Mouse (Mus musculus): ENCODE results near the gene Gm10322.

Gm10322 gene

DNA sequence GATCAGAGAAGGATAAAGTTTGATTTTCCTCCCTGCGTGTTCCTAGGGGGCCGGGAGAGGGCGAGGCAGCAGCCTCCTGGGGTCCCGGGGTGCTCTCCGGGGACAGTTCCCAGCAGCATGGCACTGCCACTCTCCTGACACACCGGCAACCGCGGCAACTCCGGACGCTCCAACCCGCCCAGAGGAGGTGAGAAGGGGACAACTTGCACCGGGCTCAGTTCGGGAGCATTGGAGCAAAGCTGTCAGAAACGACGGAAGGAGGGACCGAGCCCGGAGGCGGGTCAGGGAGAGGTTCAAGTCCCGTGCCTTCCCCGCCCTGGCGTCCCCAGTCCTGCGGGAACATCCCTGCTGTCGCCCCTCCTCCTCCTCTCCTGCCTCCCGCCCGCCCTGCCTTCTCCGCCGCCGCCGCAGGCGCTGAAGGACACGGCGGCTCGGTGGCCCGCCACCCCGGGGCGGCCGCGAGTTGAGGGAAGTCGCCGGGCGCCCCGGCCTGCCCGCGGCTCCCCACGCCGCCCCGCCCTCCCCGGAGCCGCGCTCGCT is at the start of gene Gm10322:
TSS of gene Gm10322 (plus strand) at position 83 of the 540 bp plus-strand sequence.
- peak; percentile 78 to 84 for DNase-seq

GRCm38 (mm10) chr10:59566968-59567367 is 48.9 kb upstream of the Gm10322 start:
- no peak for DNase-seq

GRCm38 (mm10) chr10:59568665-59569480 is 47.0 kb upstream of the Gm10322 start:
- DNase-seq, result no peak

GRCm38 (mm10) chr10:59569481-59569869 is 46.4 kb upstream of the Gm10322 start:
- no peak for DNase-seq

- no peak for DNase-seq
These were observed 45.5 kb upstream of the Gm10322 start for GRCm38 (mm10) chr10:59570360-59570759.

GRCm38 (mm10) chr10:59570780-59571179 is 45.1 kb upstream of the Gm10322 start:
- no peak for DNase-seq

DNA sequence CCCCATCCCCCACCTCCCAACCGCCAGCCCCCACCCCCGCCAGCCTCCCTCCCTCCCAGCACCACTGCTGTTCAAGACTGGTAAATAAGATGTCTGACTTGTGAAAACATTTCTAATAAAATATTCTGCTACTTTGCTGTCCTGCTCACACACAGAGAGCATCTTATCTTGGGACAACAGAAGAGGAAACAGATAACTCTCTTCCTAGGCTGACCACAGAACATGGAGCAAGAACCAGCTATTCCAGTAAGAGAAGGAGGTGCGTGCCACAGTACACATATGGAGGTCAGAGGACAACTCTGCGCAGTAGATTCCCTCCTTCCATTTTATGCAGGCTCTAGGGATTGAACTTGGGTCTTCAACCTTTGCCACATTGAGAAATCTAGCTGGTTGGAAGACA is 44.6 kb upstream of the Gm10322 start:
- no peak for DNase-seq

GRCm38 (mm10) chr10:59571964-59572363 is 43.9 kb upstream of the Gm10322 start:
- DNase-seq, result peak in 1 of 2 experiments; percentile 37

DNA sequence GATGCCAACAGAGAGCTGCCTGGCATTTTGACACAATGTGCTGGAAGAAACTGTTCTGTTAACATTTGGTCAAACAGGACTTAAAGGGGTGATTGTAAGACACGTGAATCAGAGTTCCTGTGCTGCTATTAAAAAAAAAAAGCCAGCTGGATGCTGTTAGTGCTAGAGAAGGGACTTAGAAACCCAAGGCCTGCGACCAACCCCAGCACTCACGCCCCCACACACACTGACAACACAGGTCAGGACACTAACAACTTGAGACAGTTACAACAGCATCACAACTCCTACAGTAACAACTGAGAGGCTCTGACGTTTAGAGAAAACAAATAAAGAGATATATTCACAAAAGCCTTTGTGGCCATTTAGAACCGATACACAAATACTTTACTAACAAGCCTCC is 39.6 kb upstream of the Gm10322 start:
- no peak for DNase-seq

DNA sequence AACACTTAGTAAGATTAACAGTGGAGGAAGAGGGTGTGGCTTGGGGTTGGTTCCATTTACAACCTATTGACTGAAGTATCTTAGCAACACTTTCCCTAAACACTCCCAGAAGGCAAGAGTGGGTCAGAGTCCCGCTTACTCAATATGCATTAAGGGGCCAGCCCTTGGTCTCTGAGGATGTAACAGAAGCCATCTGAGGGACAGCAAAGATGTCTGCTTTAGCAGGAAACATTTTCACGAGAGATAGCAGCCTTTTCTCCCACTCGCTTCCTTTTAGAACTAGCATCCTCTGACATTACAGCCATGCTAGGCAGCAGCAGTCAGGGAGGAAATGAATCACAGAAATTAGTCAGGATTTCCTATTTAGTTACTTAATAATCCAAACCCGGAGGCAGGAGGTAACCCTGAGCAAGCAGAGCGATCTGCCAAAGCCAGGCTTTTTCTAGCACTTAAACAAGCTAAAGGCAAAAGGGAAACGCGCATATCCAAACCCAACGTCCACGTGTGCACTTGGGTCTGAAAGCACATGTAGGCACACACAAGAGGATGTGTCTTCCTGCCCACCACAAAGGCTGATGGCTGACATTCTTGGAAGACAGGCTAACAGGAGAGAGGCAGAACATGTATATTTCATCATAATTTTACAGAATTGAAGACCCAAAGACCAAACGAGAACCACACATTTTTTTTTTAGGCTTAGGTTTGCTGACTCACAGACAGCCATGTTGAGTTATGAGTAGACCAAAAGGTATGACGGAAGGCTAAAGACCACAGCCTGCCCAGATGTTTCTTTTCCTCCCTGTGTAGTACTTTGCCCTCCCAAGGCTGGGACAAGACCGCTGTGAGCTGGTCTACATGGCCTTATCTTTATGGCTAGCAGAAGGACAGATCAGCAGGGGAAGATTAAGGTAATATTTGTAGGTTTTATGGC is 37.7 kb upstream of the Gm10322 start:
- DNase-seq, result peak; percentile 54 to 59

GRCm38 (mm10) chr10:59579645-59580044 is 36.2 kb upstream of the Gm10322 start:
- no peak for DNase-seq

DNA sequence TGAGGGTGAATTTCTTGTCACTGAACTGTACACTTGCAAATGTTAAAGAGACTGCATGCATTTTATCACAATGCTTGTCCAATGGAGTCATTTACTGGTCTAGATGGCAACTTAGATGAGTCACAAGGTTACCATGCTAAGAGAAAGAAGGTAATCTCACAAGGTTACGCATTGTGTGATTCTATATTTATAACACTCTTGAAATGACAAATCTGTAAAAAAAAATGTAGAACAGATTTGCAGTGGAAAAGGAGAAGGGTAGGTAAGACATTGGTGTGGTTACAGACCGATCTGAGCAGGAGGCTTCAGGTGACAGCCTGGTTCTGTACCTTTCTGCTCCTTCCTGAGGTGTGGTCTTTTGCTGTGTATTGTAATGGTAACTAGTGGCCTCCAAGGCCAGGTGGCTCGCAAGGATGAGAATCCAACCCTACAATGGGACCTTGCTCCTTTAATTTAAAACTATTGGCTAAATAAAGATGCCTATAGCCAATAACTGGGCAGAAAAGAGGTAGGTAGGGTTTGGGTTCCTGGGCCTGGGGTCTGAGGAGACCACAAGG is 35.2 kb upstream of the Gm10322 start:
- DNase-seq, result no peak

DNA sequence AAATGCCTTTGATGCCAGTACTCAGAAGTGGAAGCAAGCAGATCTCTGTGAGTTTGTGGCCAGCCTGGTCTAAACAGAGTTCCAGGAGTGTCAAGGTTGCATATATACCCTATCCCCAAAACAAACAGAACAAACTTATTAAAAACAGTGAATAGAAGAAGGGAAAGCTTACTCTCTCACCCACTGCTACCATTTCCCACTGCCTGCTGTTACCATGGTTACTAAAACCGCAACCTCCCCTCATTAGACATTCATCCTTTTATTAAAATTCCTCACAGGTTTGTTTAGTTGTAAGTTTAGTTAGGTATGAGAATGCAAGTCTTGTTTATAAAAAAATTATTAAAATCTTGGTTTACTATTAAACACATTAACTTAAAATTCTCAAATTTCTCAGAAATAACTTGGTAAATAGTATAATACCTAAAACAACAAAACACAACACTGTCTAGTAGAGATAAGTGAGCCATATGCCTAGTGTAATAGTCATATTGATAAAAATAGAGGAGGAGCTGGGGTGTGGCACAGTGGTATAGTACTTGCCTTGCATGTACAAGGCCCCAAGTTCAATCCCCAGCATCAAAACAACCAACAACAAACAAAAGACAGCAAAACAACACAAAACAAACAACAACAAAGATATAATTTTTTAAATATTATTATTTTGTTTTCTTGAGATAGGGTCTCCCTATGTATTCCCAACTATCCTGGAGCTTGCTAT is 33.9 kb upstream of the Gm10322 start:
- no peak for DNase-seq

DNA sequence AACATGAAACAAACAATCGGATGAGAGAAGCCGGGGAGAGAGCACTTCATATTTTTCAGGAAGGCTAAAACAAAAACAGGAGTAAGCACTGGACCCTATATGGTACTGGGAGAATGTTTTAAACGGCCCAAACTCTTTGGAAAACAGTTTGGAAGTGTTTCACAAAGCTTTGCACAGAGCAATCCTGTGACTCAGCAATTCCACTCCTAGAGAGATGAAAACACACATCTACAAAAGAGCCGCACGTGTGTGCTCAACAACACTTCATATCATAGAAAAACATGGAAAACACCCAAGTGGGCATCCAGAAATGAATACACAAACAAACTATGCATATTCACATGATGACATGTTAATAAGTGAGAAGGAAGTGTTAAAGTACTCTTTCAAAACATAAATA is 30.2 kb upstream of the Gm10322 start:
- DNase-seq, result no peak

DNA sequence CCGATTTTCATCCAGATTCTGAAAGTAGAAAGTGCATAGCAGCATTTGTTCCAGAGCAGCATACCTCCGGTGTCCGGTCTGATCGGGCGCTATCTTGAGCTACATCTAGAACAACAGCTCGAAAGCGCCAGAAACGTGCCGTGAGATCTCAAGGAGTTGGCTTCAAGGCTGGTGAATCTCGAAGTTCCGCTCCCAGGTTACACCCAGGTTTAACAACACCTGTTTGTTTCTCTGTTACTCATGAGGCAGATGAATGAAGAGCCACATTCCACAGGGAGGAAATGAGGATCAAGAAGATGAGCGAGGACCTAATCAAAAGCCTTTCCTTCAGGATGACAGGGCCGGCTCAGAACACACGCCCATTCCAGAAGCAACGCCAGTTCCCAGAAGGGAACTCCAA is 29.0 kb upstream of the Gm10322 start:
- no peak for DNase-seq

- DNase-seq, result no peak
These were observed 27.7 kb upstream of the Gm10322 start for GRCm38 (mm10) chr10:59588135-59588534.

DNA sequence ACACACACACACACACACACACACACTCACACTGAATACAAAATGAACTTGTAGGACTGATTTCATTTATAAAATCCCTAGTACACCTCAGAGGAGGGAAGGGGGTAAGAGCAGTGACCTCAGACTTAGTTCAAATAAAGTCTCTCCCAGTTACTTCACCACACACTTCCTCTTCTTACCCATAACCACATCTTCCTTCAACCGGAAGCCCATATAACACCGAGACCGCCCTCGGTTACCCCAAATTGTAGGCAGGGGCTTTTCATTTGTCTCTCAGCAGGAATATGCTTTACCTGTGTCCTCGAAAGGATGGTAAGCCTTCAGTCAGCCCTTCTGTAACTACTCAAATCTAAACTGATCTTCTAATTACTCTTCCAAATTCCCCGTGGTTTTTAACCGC is 26.4 kb upstream of the Gm10322 start:
- no peak for DNase-seq

GRCm38 (mm10) chr10:59589856-59590255 is 26.0 kb upstream of the Gm10322 start:
- DNase-seq, result peak; percentile 39 to 54

- no peak for DNase-seq
These were observed 25.3 kb upstream of the Gm10322 start for GRCm38 (mm10) chr10:59590606-59591005.

DNA sequence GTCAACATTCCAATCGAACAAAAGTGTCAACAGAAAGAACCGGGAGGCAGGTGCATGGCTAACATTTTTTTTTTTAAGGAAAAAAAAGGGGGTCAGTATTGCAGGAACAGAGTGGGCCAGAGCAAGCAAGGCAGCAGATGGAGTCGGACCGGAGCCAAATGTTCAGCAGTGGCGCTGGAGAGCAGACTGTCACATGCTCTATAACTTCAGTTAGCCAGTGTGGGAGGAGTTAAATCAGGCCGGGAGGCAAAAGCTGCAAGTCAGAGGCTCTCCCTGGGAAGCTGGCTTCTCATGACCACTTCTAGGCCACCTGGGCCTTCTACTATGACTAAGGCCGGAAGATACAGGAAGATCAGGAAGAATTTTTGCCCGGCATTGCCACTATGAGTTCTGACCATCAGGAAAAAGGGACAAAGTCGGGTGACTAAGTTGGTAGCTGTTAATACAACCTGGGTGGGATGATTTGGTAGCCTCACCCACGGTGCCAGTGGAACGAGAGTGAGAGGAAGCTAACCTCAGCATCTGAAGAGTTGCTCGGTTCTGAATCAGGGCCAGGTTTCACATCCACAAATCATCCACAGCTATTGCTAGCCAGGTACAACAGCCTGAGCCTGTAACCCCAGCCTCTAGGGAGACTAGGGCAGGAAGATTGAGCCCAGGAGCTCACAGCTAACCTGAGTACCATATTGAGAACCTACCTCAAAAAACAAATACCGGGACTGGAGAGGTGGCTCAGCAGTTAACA is 21.9 kb upstream of the Gm10322 start:
- DNase-seq, result peak; percentile 40 to 64

DNA sequence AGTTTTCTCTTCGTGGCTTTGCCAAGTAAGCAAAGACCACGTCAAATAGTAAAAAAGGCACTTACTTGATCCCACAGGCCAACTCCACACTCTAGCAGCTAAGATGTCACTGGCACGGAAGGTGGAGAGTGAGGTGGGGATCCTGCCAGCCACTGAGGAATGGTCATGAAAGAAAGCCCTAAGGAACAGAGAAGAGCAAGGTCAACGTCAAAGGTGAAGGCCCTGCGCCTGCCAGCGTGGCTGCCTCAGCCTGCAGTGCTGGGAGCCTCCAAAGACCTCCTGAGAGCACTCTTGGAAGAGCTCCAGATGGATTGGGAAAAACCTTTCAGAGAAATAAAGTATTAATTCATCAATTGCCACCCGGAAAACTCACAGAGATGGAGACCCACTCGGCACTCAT is 15.3 kb upstream of the Gm10322 start:
- DNase-seq, result no peak

GRCm38 (mm10) chr10:59602043-59602442 is 13.8 kb upstream of the Gm10322 start:
- DNase-seq, result no peak
